Mouse (Mus musculus) megakaryocyte progenitor cell, adult 5-6 weeks (primary cell): Measurements from ENCODE around the gene Mlycd. TPM values are rescaled to one million over a fixed set of nuclear protein-coding genes. Genes with fewer than 3 reads are reported as not detected.
A peak's percentile ranks its signal among the peaks of the same experiment; 100 is the strongest.

Source experiments
- ATAC-seq: replicated peaks from 2 replicates; pipeline ENCODE4 v1.8.0; 2016; ENCODE audit warnings: mild to moderate bottlenecking, moderate TSS enrichment, inconsistent platforms; ENCODE audit not compliant: poor library complexity
- total RNA-seq, 2 experiments: library from RNA; stranded (forward) in 1 of 2; stranded (reverse) in 1 of 2; fragments of 157-497, 149-512 nt in 1 of 2; fragments of 200-1000 nt in 1 of 2; gene quantifications; 2 replicates each; pipeline versions ENCODE4 v1.2.3 to v1.2.4; 2015 to 2017

The Mlycd gene
- total RNA-seq, 2 experiments from 2014 or later, result 6.4 to 6.5 TPM

DNA sequence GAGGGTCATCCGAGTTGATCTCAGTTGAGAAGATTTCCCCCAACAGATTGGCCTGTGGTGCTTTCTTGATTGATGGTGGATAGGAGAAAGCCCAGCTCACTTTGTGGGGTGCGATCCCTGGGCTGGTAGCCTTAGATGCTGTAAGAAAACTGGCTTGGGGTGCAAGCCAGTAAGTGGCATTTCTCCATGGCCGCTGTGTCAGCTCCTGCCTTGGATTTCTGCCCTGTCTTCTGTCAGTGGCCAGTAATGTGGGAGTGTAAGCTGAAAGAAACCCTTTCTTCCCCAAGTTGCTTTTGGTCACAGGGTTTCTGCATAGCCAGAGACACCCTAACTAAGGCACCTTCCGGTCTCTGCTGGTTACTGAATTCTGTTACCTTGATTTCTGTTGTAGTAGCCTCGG is 61.4 kb downstream of the Mlycd start:
- ATAC-seq, result no peak

DNA sequence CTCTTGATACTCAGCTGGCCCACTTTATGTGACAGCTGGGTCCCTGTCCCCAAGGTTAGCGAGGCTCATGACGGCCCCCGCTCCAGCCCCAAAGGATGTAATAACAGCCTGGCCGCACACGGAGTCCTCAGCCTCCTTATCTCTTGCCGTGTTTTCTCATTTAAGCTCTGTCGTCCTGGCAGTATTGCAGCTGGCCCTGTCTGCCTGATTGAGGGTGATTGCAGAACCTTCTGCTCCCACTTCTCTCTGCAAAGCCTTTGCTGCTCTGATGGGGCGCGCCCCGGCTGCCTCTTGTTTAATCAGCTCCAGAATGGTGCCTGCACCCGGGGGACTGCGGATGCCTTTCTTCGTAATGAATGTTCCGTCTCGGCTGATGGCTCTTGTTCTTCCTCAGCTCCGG is 65.0 kb downstream of the Mlycd start:
- ATAC-seq, result peak; percentile 46

Other genes with a start within 250 kb of the Mlycd start
- 162 TPM in 2 replicates for gene Hsbp1, start 50.4 kb upstream of the Mlycd start, total RNA-seq (2015)
- gene Hsbp1, start 50.4 kb upstream of the Mlycd start, total RNA-seq (2017), result 82.7 and 83.3 TPM in 2 replicates
- gene Osgin1, start 39.2 kb downstream of the Mlycd start, total RNA-seq (2015), result 0.25 and 1.6 TPM in 2 replicates
- 0.95 and 4.1 TPM in 2 replicates for gene Osgin1, start 39.2 kb downstream of the Mlycd start, total RNA-seq (2017)
- gene Necab2, start 51.8 kb downstream of the Mlycd start, total RNA-seq (2015), result not detected in 2 replicates
- gene Necab2, start 51.8 kb downstream of the Mlycd start, total RNA-seq (2017), result not detected in 2 replicates
- gene Slc38a8, start 106.8 kb downstream of the Mlycd start, total RNA-seq (2015), result not detected in 2 replicates
- not detected in 2 replicates for gene Slc38a8, start 106.8 kb downstream of the Mlycd start, total RNA-seq (2017)
- 36.4 and 40.2 TPM in 2 replicates for gene Mbtps1, start 163.9 kb downstream of the Mlycd start, total RNA-seq (2015)
- 38.7 and 41.3 TPM in 2 replicates for gene Mbtps1, start 163.9 kb downstream of the Mlycd start, total RNA-seq (2017)
- gene Hsdl1, start 180.3 kb downstream of the Mlycd start, total RNA-seq (2015), result 13.0 and 13.1 TPM in 2 replicates
- gene Hsdl1, start 180.3 kb downstream of the Mlycd start, total RNA-seq (2017), result 42.6 and 52.8 TPM in 2 replicates
- 0.07 TPM in 2 replicates for gene Dnaaf1, start 180.4 kb downstream of the Mlycd start, total RNA-seq (2015)
- 0.25 TPM in 1 of 2 replicates, not detected in the other for gene Dnaaf1, start 180.4 kb downstream of the Mlycd start, total RNA-seq (2017)
- gene Taf1c, start 210.3 kb downstream of the Mlycd start, total RNA-seq (2015), result 5.5 and 6.2 TPM in 2 replicates
- gene Taf1c, start 210.3 kb downstream of the Mlycd start, total RNA-seq (2017), result 5.8 and 11.5 TPM in 2 replicates
- gene Adad2, start 217.9 kb downstream of the Mlycd start, total RNA-seq (2015), result not detected in 2 replicates
- not detected in 2 replicates for gene Adad2, start 217.9 kb downstream of the Mlycd start, total RNA-seq (2017)
- gene Kcng4, start 240.8 kb downstream of the Mlycd start, total RNA-seq (2015), result not detected in 2 replicates
- gene Kcng4, start 240.8 kb downstream of the Mlycd start, total RNA-seq (2017), result not detected in 2 replicates